Mouse (Mus musculus): Measurements from ENCODE around the gene Me3. TPM values are rescaled to one million over a fixed set of nuclear protein-coding genes. Genes with fewer than 3 reads are reported as not detected.

Gene Me3
- 75.2 TPM for polyA plus RNA-seq (2015; fragmentation: Illumina TruSeq; extraction: RNeasy Lipid Tissue Mini Kit (QIAGEN cat#74804); ENCODE audit: low read depth, low replicate concordance)

DNA sequence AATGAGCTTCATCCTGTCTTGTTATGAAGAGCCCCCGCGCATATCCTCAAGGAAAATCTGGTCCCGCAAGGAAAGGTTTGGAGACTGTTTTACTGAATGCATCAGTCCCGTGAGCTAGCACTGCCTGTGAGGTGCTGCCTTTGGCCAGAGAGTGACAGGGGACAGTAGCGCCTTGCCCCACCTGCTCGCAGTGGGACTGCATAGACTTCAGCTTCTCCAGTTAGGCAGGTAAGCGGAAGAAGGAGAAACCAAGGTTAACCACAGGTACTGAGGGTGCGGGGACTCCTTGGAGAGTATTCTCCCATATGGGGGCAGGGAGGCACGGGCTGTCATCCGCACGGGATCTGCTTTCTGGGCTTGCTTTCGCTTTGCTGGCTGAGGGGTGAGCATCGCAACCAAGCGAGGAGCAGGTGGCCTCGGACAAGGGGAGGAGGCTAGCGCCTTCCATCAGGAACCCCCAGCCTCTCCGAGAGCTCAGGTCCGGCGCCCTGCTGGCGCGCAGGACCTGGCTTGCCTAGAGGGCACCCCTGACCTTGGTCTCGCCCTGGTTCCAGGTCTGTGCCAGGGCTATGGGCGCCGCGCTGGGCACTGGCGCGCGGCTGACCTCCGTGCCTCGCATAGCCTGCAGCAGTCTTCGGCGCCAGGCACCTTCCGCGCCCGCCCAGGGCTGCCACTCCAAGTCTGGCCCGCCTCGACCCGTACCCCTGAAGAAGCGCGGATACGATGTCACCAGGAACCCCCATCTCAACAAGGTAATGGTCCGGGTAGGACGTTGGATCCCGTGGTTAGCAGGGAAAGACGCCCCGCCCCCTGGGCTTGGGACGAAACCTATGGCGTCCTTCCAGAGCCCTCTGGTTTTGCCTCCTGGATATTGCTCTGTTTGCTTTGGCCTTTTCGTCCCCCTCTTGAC, at the start of gene Me3:
Gene Me3, plus strand, starts transcription at position 51 of the 910 bp plus-strand sequence.

DNA sequence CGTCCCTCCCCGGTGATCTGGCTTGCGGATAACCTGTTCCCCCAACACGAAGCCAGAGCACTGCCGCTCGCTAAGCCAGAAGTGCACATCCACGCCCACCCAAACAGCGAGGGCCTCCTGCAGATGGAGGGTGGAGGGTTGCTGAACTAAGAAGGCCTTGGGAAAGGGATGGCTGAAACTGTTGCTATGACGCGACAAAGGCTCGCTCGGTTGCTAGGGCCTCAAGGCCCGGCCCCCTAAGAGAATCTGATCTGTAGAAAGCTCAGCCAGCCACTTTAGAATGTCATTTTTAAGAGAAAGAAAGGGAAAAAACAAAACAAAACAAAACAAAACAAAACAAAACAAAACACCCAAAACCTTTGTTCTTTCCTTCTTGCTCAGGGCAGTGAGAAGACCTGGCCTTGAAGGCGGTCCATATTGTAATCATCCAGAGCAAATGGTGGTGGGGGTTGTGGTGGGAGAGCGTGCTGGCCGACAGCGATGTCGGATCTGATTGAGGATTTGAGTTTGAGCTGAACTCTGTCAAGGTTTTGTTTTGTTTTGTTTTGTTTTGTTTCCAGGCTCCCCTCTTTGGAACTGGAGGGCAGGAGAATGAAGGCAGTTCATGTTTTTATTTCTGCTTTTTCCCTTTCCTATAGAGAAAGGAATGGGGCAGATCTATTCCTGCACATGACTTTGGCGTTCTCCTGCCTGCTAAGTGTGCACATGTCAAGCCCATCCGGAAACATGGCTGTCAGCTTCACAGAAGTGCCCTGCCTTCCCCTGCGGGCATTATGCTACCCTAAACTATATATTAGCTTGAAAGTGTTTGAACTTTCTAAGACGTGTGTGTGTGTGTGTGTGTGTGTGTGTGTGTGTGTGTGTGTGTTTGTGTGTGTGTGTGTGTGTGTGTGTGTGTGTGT, 271.5 kb downstream of the Me3 start, which contains the start of gene Ccdc81:
Gene Ccdc81, minus strand, starts transcription at position 188 of the 902 bp plus-strand sequence.

Other genes with a start within 250 kb of the Me3 start
- gene Tmem135, start 228.2 kb upstream of the Me3 start, polyA plus RNA-seq (2015; fragmentation: Illumina TruSeq; extraction: RNeasy Lipid Tissue Mini Kit (QIAGEN cat#74804); ENCODE audit: low read depth, low replicate concordance): 51.0 TPM
- gene Fzd4, start 228.0 kb upstream of the Me3 start, polyA plus RNA-seq (2015; fragmentation: Illumina TruSeq; extraction: RNeasy Lipid Tissue Mini Kit (QIAGEN cat#74804); ENCODE audit: low read depth, low replicate concordance): 5.5 TPM
- 28.8 TPM for gene Prss23, start 105.2 kb upstream of the Me3 start, polyA plus RNA-seq (2015; fragmentation: Illumina TruSeq; extraction: RNeasy Lipid Tissue Mini Kit (QIAGEN cat#74804); ENCODE audit: low read depth, low replicate concordance)

Data from brain, adult 10 weeks (tissue).